Mouse (Mus musculus): ENCODE results near the gene Dab2ip. TPM values are rescaled to one million over a fixed set of nuclear protein-coding genes. Genes with fewer than 3 reads are reported as not detected.

The Dab2ip gene
- polyA plus RNA-seq, 1 experiment from 2014 or later = 42.3 TPM

DNA sequence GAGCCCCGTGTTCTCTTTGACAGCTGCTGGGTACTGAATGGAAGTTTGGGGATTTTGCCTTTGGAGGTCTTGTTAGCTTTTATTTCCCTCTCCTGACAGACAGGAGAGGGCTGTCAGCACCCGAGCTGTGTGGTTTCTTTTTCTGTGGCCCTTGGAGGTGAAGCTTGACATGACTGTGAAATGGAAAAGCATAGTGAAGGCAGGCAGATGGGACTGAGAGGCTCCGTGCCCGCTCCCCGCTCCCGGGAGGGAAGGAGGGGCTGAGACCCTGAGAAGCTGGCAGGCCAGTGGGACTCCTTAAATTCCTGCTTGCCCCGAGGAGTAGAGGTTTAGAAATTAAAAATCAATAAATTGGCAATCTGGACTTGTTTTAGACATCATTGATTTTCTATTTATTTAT lies 70.0 kb downstream of the Dab2ip start:
- 73% methylated on average over 7 of the region's 7 CpGs for WGBS
- H3K36me3 ChIP-seq (ENCODE audit: control insufficient read depth, insufficient read depth, low read length) = no peaks in the 10 kb centered on the region
- no peak overlapping the region for H3K27ac ChIP-seq (ENCODE audit: low read depth, low read length)
- DNase-seq (ENCODE audit: low spot score, missing footprints) (no peak), ATAC-seq (ENCODE audit: low FRiP score) (no peak)
- H3K4me1 ChIP-seq (ENCODE audit: control insufficient read depth, insufficient read depth, low read length) = peaks cover 21% of the 10 kb centered on the region
- no peaks in the 10 kb centered on the region for H3K27me3 ChIP-seq (ENCODE audit: control insufficient read depth, insufficient read depth, low read length)
- H3K9ac ChIP-seq (ENCODE audit: low read length) = no peak overlapping the region
- H3K9me3 ChIP-seq (ENCODE audit: control insufficient read depth, low read length) = no peaks in the 10 kb centered on the region
- no peak overlapping the region for H3K4me3 ChIP-seq (ENCODE audit: low read depth, low read length)
- no peak overlapping the region for H3K4me2 ChIP-seq

DNA sequence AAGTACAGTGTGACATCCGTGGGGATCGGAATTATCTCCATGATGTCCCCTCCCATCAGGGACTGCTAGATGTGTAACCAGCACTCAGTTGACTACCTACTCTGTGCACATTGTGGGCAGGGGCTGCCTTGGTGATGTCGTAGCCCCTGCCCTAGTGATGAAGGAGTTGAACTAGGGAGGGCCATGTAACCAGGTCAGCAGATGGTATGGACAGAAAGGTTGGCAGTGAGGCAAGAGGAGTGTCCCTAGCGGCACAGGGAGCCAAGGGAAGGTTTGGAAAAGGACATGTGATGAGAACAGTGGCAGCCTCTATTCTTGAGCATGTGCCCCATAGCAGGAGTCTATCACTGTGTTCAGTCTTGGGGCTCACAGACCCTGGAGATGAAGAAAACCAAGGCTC lies 70.6 kb downstream of the Dab2ip start:
- Histone ChIP-seq H3K4me1 (ENCODE audit: control insufficient read depth, insufficient read depth, low read length) (peaks cover 15% of the 10 kb centered on the region), H3K4me3 (ENCODE audit: low read depth, low read length) (no peak overlapping the region), H3K4me2 (no peak overlapping the region), H3K27me3 (ENCODE audit: control insufficient read depth, insufficient read depth, low read length) (no peaks in the 10 kb centered on the region), H3K36me3 (ENCODE audit: control insufficient read depth, insufficient read depth, low read length) (no peaks in the 10 kb centered on the region), H3K27ac (ENCODE audit: low read depth, low read length) (no peak overlapping the region), H3K9me3 (ENCODE audit: control insufficient read depth, low read length) (no peaks in the 10 kb centered on the region), H3K9ac (ENCODE audit: low read length) (no peak overlapping the region)
- 88% methylated on average over 4 of the region's 4 CpGs for WGBS
- ATAC-seq (ENCODE audit: low FRiP score) (no peak), DNase-seq (ENCODE audit: low spot score, missing footprints) (no peak)

DNA sequence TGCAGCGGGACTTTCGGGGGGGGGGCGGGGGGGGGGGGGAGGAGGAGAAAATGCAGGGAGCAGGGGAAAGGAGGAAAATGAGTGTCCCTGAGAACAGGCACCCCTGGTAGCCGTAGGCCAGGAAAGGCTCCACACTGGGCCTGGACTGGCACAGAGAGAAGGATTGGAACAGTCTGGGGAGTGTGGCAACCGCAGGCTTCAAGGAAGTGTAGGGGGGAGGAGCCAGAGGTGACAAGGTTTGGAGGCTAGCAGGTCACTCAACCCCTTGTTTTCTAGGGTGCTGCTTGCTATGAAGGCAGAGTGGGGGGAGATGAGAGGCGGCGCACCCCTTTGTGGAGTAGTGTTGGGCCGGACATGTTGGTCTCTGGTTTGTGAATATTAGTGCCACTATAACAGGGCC lies 71.1 kb downstream of the Dab2ip start:
- ATAC-seq (ENCODE audit: low FRiP score) (no peak), DNase-seq (ENCODE audit: low spot score, missing footprints) (no peak)
- WGBS = 85% methylated on average over 5 of the region's 8 CpGs
- H3K27me3 ChIP-seq (ENCODE audit: control insufficient read depth, insufficient read depth, low read length) = no peaks in the 10 kb centered on the region
- no peak overlapping the region for H3K4me3 ChIP-seq (ENCODE audit: low read depth, low read length)
- H3K4me2 ChIP-seq = no peak overlapping the region
- H3K36me3 ChIP-seq (ENCODE audit: control insufficient read depth, insufficient read depth, low read length) = no peaks in the 10 kb centered on the region
- H3K9me3 ChIP-seq (ENCODE audit: control insufficient read depth, low read length) = no peaks in the 10 kb centered on the region
- no peak overlapping the region for H3K27ac ChIP-seq (ENCODE audit: low read depth, low read length)
- peaks cover 10% of the 10 kb centered on the region for H3K4me1 ChIP-seq (ENCODE audit: control insufficient read depth, insufficient read depth, low read length)
- no peak overlapping the region for H3K9ac ChIP-seq (ENCODE audit: low read length)

DNA sequence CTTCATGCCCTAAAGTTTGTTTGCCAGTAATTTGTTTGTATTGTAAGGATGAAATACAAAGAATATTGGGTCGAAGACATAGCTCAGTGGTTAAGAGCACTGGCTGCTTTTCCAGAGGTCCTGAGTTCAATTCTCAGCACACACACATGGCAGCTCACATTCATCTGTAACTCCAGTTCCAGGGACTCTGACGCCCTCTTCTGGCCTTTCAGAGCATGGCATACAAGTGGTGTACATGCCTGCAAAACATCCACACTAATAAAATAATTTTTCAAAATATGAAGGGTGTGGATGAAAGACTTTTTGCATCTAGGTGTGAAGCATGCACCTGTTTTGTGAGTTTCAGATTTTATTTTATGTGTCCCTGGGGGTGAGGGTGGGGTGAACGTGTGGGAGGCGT lies 75.3 kb downstream of the Dab2ip start:
- no peaks in the 10 kb centered on the region for H3K36me3 ChIP-seq (ENCODE audit: control insufficient read depth, insufficient read depth, low read length)
- no peaks in the 10 kb centered on the region for H3K27me3 ChIP-seq (ENCODE audit: control insufficient read depth, insufficient read depth, low read length)
- no peak for DNase-seq (ENCODE audit: low spot score, missing footprints)
- H3K9me3 ChIP-seq (ENCODE audit: control insufficient read depth, low read length) = no peaks in the 10 kb centered on the region
- no peak overlapping the region for H3K27ac ChIP-seq (ENCODE audit: low read depth, low read length)
- ATAC-seq (ENCODE audit: low FRiP score) = no peak
- no peaks in the 10 kb centered on the region for H3K4me1 ChIP-seq (ENCODE audit: control insufficient read depth, insufficient read depth, low read length)
- H3K9ac ChIP-seq (ENCODE audit: low read length) = no peak overlapping the region
- no peak overlapping the region for H3K4me2 ChIP-seq
- WGBS = 85% methylated on average over 4 of the region's 4 CpGs
- H3K4me3 ChIP-seq (ENCODE audit: low read depth, low read length) = no peak overlapping the region

DNA sequence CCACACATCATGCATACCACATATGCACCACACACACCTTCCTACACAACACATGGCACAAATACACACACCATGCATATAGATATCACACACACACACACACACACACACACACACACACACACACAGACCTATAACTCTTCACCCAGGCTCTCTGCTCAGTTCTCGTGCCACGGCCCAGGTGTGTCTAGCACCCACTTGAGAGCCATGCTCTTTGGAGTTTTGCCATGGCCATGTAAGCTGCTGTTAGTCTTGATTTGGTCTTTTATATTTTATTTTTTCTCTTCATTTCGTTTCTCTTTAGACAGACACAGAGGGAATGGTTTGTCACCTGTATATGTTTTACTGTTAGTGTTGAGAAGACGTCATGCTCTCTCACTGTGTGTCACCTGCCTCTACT lies 76.9 kb downstream of the Dab2ip start:
- Histone ChIP-seq H3K9ac (ENCODE audit: low read length) (no peak overlapping the region), H3K4me3 (ENCODE audit: low read depth, low read length) (no peak overlapping the region), H3K9me3 (ENCODE audit: control insufficient read depth, low read length) (no peaks in the 10 kb centered on the region), H3K36me3 (ENCODE audit: control insufficient read depth, insufficient read depth, low read length) (no peaks in the 10 kb centered on the region), H3K27me3 (ENCODE audit: control insufficient read depth, insufficient read depth, low read length) (no peaks in the 10 kb centered on the region), H3K27ac (ENCODE audit: low read depth, low read length) (no peak overlapping the region), H3K4me1 (ENCODE audit: control insufficient read depth, insufficient read depth, low read length) (no peaks in the 10 kb centered on the region), H3K4me2 (no peak overlapping the region)
- DNase-seq (ENCODE audit: low spot score, missing footprints) (no peak), ATAC-seq (ENCODE audit: low FRiP score) (no peak)
- WGBS = 92% methylated on average over 4 of the region's 4 CpGs

DNA sequence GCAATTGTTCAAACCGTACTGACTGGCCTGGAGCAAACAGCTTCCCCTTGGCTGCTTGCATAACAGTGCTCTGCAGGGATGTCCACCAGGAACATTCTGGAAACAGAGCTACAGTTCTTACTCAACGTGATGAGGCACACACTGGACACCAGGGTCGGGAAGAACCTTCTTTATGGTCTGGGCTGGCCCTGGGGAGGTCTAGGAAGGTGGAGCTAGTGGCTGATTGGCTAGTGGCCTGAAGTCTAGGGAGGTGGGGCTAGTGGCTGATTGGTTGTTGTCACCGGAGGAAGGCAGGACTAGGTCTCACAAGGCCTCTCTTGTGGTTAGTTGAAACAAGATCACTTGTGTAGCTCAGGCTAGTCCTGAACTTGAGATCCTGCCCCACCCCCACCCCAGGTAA lies 77.5 kb downstream of the Dab2ip start:
- no peaks in the 10 kb centered on the region for H3K4me1 ChIP-seq (ENCODE audit: control insufficient read depth, insufficient read depth, low read length)
- no peaks in the 10 kb centered on the region for H3K27me3 ChIP-seq (ENCODE audit: control insufficient read depth, insufficient read depth, low read length)
- H3K27ac ChIP-seq (ENCODE audit: low read depth, low read length) = no peak overlapping the region
- DNase-seq (ENCODE audit: low spot score, missing footprints) (no peak), ATAC-seq (ENCODE audit: low FRiP score) (no peak)
- H3K9ac ChIP-seq (ENCODE audit: low read length) = no peak overlapping the region
- no peaks in the 10 kb centered on the region for H3K36me3 ChIP-seq (ENCODE audit: control insufficient read depth, insufficient read depth, low read length)
- 74% methylated on average over 4 of the region's 4 CpGs for WGBS
- no peak overlapping the region for H3K4me2 ChIP-seq
- H3K9me3 ChIP-seq (ENCODE audit: control insufficient read depth, low read length) = no peaks in the 10 kb centered on the region
- no peak overlapping the region for H3K4me3 ChIP-seq (ENCODE audit: low read depth, low read length)

DNA sequence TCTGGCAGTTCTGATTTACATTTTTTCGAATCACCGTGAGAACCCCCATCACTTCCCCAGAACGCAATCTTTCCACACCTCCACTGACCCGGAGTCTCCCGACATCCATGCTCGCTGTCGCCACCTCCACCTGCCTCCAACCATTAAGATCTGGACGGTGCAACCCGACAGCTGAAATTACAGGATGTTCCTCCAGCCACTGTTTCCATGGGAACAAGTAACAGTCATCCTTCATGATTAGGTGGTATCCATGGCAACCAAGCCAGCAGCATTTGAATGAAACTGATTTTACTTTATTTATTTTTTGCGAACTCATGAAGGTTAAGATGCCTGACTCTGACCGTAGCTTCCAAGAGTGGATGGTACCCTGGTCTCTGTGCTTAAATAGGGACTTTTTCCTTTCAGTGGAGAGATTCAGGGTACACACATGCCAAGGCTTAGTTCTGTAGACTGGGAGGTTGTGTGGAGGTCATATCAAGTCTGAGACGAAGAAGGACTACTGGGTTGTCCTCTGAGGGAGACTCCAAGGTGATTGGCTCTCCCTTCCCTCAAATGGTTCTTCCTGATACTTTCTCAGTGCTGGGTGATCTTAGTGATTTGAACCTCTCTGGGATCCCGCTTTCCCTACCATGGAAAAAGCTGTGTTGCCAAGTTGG lies 79.9 kb downstream of the Dab2ip start:
- Histone ChIP-seq H3K4me2 (no peak overlapping the region), H3K27ac (ENCODE audit: low read depth, low read length) (no peak overlapping the region)

DNA sequence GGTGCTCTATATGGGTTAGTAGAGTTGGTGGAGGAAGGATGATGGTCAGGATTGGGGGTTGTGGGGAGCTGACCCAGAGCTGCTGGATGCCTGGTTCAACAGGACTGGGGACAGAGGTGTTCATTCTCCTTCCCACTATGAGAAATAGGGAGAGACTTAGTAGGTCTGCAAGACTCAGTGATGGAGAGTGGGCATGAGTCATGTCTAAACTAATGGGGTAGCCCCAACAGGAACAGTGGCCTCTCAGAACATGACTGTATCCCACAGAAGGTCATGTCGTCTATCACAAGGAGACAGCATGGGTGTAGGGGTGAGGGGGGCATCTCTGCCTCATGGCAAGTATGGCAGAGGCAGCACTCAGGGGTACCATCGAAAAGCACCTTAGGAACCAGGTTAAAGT lies 81.7 kb downstream of the Dab2ip start:
- Histone ChIP-seq H3K9ac (ENCODE audit: low read length) (no peak overlapping the region), H3K27ac (ENCODE audit: low read depth, low read length) (no peak overlapping the region), H3K4me1 (ENCODE audit: control insufficient read depth, insufficient read depth, low read length) (no peaks in the 10 kb centered on the region), H3K9me3 (ENCODE audit: control insufficient read depth, low read length) (no peaks in the 10 kb centered on the region), H3K36me3 (ENCODE audit: control insufficient read depth, insufficient read depth, low read length) (no peaks in the 10 kb centered on the region), H3K27me3 (ENCODE audit: control insufficient read depth, insufficient read depth, low read length) (no peaks in the 10 kb centered on the region), H3K4me3 (ENCODE audit: low read depth, low read length) (no peak overlapping the region), H3K4me2 (no peak overlapping the region)
- DNase-seq (ENCODE audit: low spot score, missing footprints) = no peak
- ATAC-seq (ENCODE audit: low FRiP score) = no peak
- WGBS = 86% methylated on average over 2 of the region's 2 CpGs

More for the DNA sequence above, 79.9 kb downstream of the Dab2ip start:
- no peaks in the 10 kb centered on the region for H3K27me3 ChIP-seq (ENCODE audit: control insufficient read depth, insufficient read depth, low read length)
- H3K9me3 ChIP-seq (ENCODE audit: control insufficient read depth, low read length) = no peaks in the 10 kb centered on the region
- H3K4me3 ChIP-seq (ENCODE audit: low read depth, low read length) = no peak overlapping the region
- H3K9ac ChIP-seq (ENCODE audit: low read length) = no peak overlapping the region
- WGBS = 79% methylated on average over 13 of the region's 13 CpGs
- ATAC-seq (ENCODE audit: low FRiP score) (peak; percentile 40; the same call in 1 of the 2 replicates), DNase-seq (ENCODE audit: low spot score, missing footprints) (no peak)
- H3K4me1 ChIP-seq (ENCODE audit: control insufficient read depth, insufficient read depth, low read length) = no peaks in the 10 kb centered on the region
- H3K36me3 ChIP-seq (ENCODE audit: control insufficient read depth, insufficient read depth, low read length) = no peaks in the 10 kb centered on the region

DNA sequence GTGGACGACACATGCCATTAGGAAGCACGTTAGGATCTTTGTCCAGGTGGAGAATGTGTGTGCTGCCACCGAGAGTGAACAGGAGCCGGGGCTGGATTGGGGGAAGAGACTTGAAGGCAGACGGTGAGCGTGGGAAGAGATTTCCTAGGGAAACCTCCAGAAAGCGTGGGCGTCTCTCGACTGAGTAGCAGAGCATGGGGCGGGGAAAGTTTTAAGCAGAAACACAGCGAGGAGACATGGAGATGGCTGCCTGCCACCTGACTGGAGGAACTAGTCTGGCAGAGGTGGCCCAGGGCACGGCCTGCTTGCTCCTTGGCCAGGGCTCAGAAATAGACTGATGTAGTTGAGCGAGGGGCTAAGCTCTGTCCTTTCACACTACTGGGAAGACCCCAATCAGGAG lies 82.5 kb downstream of the Dab2ip start:
- H3K36me3 ChIP-seq (ENCODE audit: control insufficient read depth, insufficient read depth, low read length) = no peaks in the 10 kb centered on the region
- H3K4me3 ChIP-seq (ENCODE audit: low read depth, low read length) = no peak overlapping the region
- H3K9ac ChIP-seq (ENCODE audit: low read length) = no peak overlapping the region
- H3K27me3 ChIP-seq (ENCODE audit: control insufficient read depth, insufficient read depth, low read length) = no peaks in the 10 kb centered on the region
- no peak overlapping the region for H3K27ac ChIP-seq (ENCODE audit: low read depth, low read length)
- no peak for ATAC-seq (ENCODE audit: low FRiP score)
- H3K4me1 ChIP-seq (ENCODE audit: control insufficient read depth, insufficient read depth, low read length) = no peaks in the 10 kb centered on the region
- no peaks in the 10 kb centered on the region for H3K9me3 ChIP-seq (ENCODE audit: control insufficient read depth, low read length)
- DNase-seq (ENCODE audit: low spot score, missing footprints) = no peak
- no peak overlapping the region for H3K4me2 ChIP-seq
- 87% methylated on average over 13 of the region's 13 CpGs for WGBS

Measured in midbrain, embryonic 11.5 days (tissue).